ENCODE assay signal across 8 mouse cellular contexts in the genomic region with DNA sequence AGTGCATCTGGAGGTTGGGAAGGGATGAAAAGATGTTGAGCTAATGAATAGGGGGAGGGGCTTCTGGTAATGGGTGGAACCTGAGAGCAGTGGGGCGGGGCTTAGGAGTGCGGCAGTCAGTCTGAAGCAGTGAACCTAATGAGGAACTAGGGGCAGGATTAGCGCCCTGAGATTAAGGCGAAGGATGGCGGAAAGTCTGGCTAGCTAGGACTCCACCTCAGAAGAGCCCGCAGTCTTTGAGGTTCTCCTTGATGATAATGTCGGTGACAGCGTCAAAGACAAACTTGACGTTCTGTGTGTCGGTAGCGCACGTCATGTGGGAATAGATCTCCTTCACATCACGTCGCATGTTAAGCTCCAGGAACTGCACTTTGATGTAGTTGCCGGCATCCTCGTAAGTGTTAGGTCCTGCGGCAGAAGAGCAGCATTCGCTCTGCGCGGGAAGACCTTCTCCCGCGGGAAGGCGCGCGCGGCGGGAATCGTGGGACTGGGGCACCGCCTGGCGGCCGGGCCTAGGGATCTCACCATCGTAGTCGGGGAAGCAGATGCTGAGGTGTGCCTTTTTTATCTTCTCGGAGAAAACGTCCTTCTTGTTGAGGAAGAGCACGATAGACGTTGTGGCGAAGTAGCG. TPM values are rescaled to one million over a fixed set of nuclear protein-coding genes. Genes with fewer than 3 reads are reported as not detected.
DNase-seq lines count a peak whose midpoint lies in the region; ATAC-seq and TF ChIP-seq lines count a peak whose summit lies in the region.

No protein-coding gene starts in this region.

- H3K4me3 ChIP-seq in CH12.LX (replicated peaks in 1 of 3; ENCODE audit: low read depth in 2 of 3, low read length in 2 of 3, poor library complexity in 1 of 3), result peak overlapping the region in 1 of 3 experiments; percentile 39
- peak overlapping the region; percentile 27 for H3K4me3 ChIP-seq in forebrain, embryonic 14.5 days (ENCODE audit: low read depth, low read length)

- peaks cover 8 to 25% of the 10 kb centered on the region in 2 experiments for H3K4me1 ChIP-seq in CH12.LX (ENCODE audit: control insufficient read depth in 1 of 2, insufficient read depth in 2 of 2)
- peaks cover 3% of the 10 kb centered on the region for H3K4me1 ChIP-seq in forebrain, embryonic 14.5 days (ENCODE audit: control insufficient read depth, insufficient read depth, low read length)

- no peak for TF ChIP-seq POLR2A in CH12.LX (IDR thresholded peaks at IDR 0.05; ENCODE audit: low read depth, low read length)

- TF ChIP-seq RAD21 in CH12.LX (IDR thresholded peaks at IDR 0.05; ENCODE audit: low read depth, low read length), result peak; percentile 75

- H3K9me3 ChIP-seq in CH12.LX (replicated peaks; ENCODE audit: low read length), result no peaks in the 10 kb centered on the region
- H3K9me3 ChIP-seq in forebrain, embryonic 14.5 days (replicated peaks; ENCODE audit: control insufficient read depth, low read length), result no peaks in the 10 kb centered on the region

- dilution Hi-C loops in CH12.LX (cut with MboI; ENCODE audit: extremely low pct_ligation_motif_present, extremely low pct_unique_long_range_greater_than_20kb, low sequenced_read_pairs), result no loop called here

- ATAC-seq in forebrain, embryonic 14.5 days, result peak; percentile 77

- H3K27ac ChIP-seq in CH12.LX (ENCODE audit: insufficient read depth, low read depth), result no peak overlapping the region
- no peak overlapping the region for H3K27ac ChIP-seq in forebrain, embryonic 14.5 days (ENCODE audit: low read depth, low read length)

- H3K9ac ChIP-seq in CH12.LX (ENCODE audit: insufficient read depth, low read depth), result no peak overlapping the region
- peak overlapping the region; percentile 58 for H3K9ac ChIP-seq in forebrain, embryonic 14.5 days (ENCODE audit: low read length)

- H3K4me2 ChIP-seq in CH12.LX (ENCODE audit: insufficient read depth, low read depth, poor library complexity, severe bottlenecking), result peak overlapping the region; percentile 55
- peak overlapping the region; percentile 71 for H3K4me2 ChIP-seq in forebrain, embryonic 14.5 days (ENCODE audit: low read length)

- peak in 1 of 2 experiments; percentile 88; a peak in 2 of 4 replicates for TF ChIP-seq CTCF in CH12.LX (conservative IDR thresholded peaks at IDR 0.05 in 1 of 2, IDR thresholded peaks at IDR 0.05 in 1 of 2; ENCODE audit: low read depth in 2 of 2, low read length in 2 of 2)

- TF ChIP-seq EP300 in CH12.LX (IDR thresholded peaks at IDR 0.05; ENCODE audit: low read length), result no peak

- peak; percentile 36 for DNase-seq in CH12.LX (ENCODE audit: extremely low read depth)
- peak; percentile 71 for DNase-seq in brain, adult 2 months (ENCODE audit: low read depth, low spot score)
- DNase-seq in forebrain, embryonic 14.5 days (ENCODE audit: low spot score), result peak; percentile 82
- peak; percentile 88 for DNase-seq in heart, postnatal 4 days
- peak; percentile 77 to 84 for DNase-seq in layer of hippocampus, postnatal 10 days (ENCODE audit: low spot score in 2 of 2)
- peak; percentile 79 for DNase-seq in lung, postnatal 14 days
- peak; percentile 73 for DNase-seq in retina, adult 2 months (ENCODE audit: low read depth, low spot score)
- peak; percentile 68 to 71 for DNase-seq in thymus, postnatal 36 days

- H3K79me2 ChIP-seq in CH12.LX (replicated peaks; ENCODE audit: control insufficient read depth, extremely low read depth, insufficient read depth, poor library complexity, severe bottlenecking), result no peaks in the 10 kb centered on the region

- WGBS in forebrain, embryonic 14.5 days, result under 1% methylated on average over 39 of the region's 39 CpGs

- H3K36me3 ChIP-seq in CH12.LX (replicated peaks in 1 of 2; ENCODE audit: control insufficient read depth in 1 of 2, insufficient read depth in 1 of 2, low read length in 1 of 2), result no peaks in the 10 kb centered on the region
- H3K36me3 ChIP-seq in forebrain, embryonic 14.5 days (ENCODE audit: control insufficient read depth, insufficient read depth, low read length), result no peaks in the 10 kb centered on the region

- H3K27me3 ChIP-seq in CH12.LX (replicated peaks), result peaks cover 81% of the 10 kb centered on the region
- peaks cover 24% of the 10 kb centered on the region for H3K27me3 ChIP-seq in forebrain, embryonic 14.5 days (replicated peaks; ENCODE audit: control insufficient read depth, insufficient read depth, low read length)

- in situ Hi-C loops in CH12.LX (cut with MboI; ENCODE audit: low pct_ligation_motif_present, low pct_unique_long_range_greater_than_20kb, low sequenced_read_pairs), result loop anchor here (5.0 kb wide), 1 partner anchor 33 kb away; no protein-coding TSS in a partner anchor

TF ChIP-seq in CH12.LX, 34 proteins besides CTCF, POLR2A, EP300 and RAD21:
- peak; percentile 32; the same call in 1 of the 2 replicates for TF ChIP-seq ZC3H11A (IDR thresholded peaks at IDR 0.05; ENCODE audit: low read depth, low read length)
- 0 out of 2 replicates have a peak, but pooled peaks have one; percentile 30 for TF ChIP-seq NRF1 (IDR thresholded peaks at IDR 0.05; ENCODE audit: low read depth, low read length)
- TF ChIP-seq MAX (IDR thresholded peaks at IDR 0.05; ENCODE audit: low read length), result peak; percentile 88
- peak; percentile 87 for TF ChIP-seq SMC3 (IDR thresholded peaks at IDR 0.05; ENCODE audit: low read depth, low read length)
- no peak for TF ChIP-seq ZNF384 (IDR thresholded peaks at IDR 0.05; ENCODE audit: low read depth, low read length)
- TF ChIP-seq E2F4 (IDR thresholded peaks at IDR 0.05; ENCODE audit: insufficient replicate concordance, low read depth, low read length), result peak; percentile 39; the same call in 1 of the 2 replicates

RNA-seq across cellular contexts. Expression of gene Gnat1, which starts 3.7 kb away (rescaled TPM):
- total RNA-seq in CH12.LX (2012; rRNA removed), result not detected in 2 replicates
- total RNA-seq in CH12.LX (2014; rRNA removed), result not detected in 2 replicates
- polyA plus RNA-seq in CH12.LX (2012; ENCODE audit: insufficient read length, low read depth), result 2.0 and 3.0 TPM in 2 replicates
- polyA plus RNA-seq in forebrain, embryonic 14.5 days (2014; fragmentation: Nextera tagmentation; extraction: Ambion mirVana), result 0.28 and 0.66 TPM in 2 replicates
- not detected for total RNA-seq in heart, postnatal 4 days (2021)
- total RNA-seq in layer of hippocampus, postnatal 10 days (2021), result 1 to 10 TPM in 1 of 2 experiments, under 1 TPM in 1; 0.71 to 1.1 TPM

RNA-seq across cellular contexts. Expression of gene Slc38a3, which starts 6.5 kb away (rescaled TPM):
- total RNA-seq in CH12.LX (2012; rRNA removed), result 0.04 TPM in 1 of 2 replicates, not detected in the other
- not detected in 2 replicates for total RNA-seq in CH12.LX (2014; rRNA removed)
- not detected in 2 replicates for polyA plus RNA-seq in CH12.LX (2012; ENCODE audit: insufficient read length, low read depth)
- polyA plus RNA-seq in forebrain, embryonic 14.5 days (2014; fragmentation: Nextera tagmentation; extraction: Ambion mirVana), result 32.8 and 32.9 TPM in 2 replicates
- total RNA-seq in heart, postnatal 4 days (2021), result 1 to 10 TPM; 8.0 to 8.1 TPM
- 100 to 1,000 TPM in 1 of 2 experiments, 10 to 100 TPM in 1; 96.5 to 109 TPM for total RNA-seq in layer of hippocampus, postnatal 10 days (2021)

RNA-seq across cellular contexts. Expression of gene Sema3f, which starts 34.5 kb away (rescaled TPM):
- total RNA-seq in CH12.LX (2012; rRNA removed) (0.50 and 1.1 TPM in 2 replicates), CH12.LX (2014; rRNA removed) (0.24 TPM in 1 of 2 replicates, not detected in the other)
- polyA plus RNA-seq in CH12.LX (2012; ENCODE audit: insufficient read length, low read depth), result 0.36 and 1.6 TPM in 2 replicates
- 7.4 and 12.2 TPM in 2 replicates for polyA plus RNA-seq in forebrain, embryonic 14.5 days (2014; fragmentation: Nextera tagmentation; extraction: Ambion mirVana)
- total RNA-seq in heart, postnatal 4 days (2021), result 10 to 100 TPM; 18.7 to 20.9 TPM
- total RNA-seq in layer of hippocampus, postnatal 10 days (2021), result 1 to 10 TPM; 6.7 to 9.1 TPM

RNA-seq across cellular contexts. Expression of gene Gnai2, which starts 40.6 kb away (rescaled TPM):
- 154 and 160 TPM in 2 replicates for total RNA-seq in CH12.LX (2012; rRNA removed)
- total RNA-seq in CH12.LX (2014; rRNA removed), result 86.2 and 98.2 TPM in 2 replicates
- polyA plus RNA-seq in CH12.LX (2012; ENCODE audit: insufficient read length, low read depth), result 262 and 286 TPM in 2 replicates
- 371 and 423 TPM in 2 replicates for polyA plus RNA-seq in forebrain, embryonic 14.5 days (2014; fragmentation: Nextera tagmentation; extraction: Ambion mirVana)
- total RNA-seq in heart, postnatal 4 days (2021), result 100 to 1,000 TPM; 462 to 469 TPM
- 100 to 1,000 TPM; 254 to 263 TPM for total RNA-seq in layer of hippocampus, postnatal 10 days (2021)

Comparison
In these comparisons a context has a peak if more than half of its experiments do, and no peak if none do; other contexts are left out.
1. DNase-seq: peak in every context shown above with its lines; median percentile 88 in heart, postnatal 4 days; 82 in forebrain, embryonic 14.5 days; 80 in layer of hippocampus, postnatal 10 days; 79 in lung, postnatal 14 days; 73 in retina, adult 2 months; 71 in brain, adult 2 months; 70 in thymus, postnatal 36 days; 36 in CH12.LX.
2. RNA of gene Slc38a3, which starts 6.5 kb away (total RNA-seq): 96.5 to 109 TPM in layer of hippocampus, postnatal 10 days; 8.0 to 8.1 TPM in heart, postnatal 4 days and 0.04 TPM in CH12.LX; every median in the first group is over 10 times any median in the second.